Mouse (Mus musculus) right cerebral cortex, postnatal 10 days (tissue): ENCODE measurements at regions not wholly inside any gene's neighbourhood (a gene's known extent, or its start where the extent isn't known, plus 50 kb on each side); places are given as distances from the start of the nearest gene placed in this dataset.
"Not testable (repeated sequence)": the region's sequence is repeated elsewhere in the genome, so short reads cannot be mapped to it uniquely, and the experiment has no call there.

ENCODE experiments used
- DNase-seq, 2 experiments: peaks; one replicate each; pipeline ENCODE4 v3.0.0; 2021; ENCODE audit warnings: low spot score in 2 of 2

DNA sequence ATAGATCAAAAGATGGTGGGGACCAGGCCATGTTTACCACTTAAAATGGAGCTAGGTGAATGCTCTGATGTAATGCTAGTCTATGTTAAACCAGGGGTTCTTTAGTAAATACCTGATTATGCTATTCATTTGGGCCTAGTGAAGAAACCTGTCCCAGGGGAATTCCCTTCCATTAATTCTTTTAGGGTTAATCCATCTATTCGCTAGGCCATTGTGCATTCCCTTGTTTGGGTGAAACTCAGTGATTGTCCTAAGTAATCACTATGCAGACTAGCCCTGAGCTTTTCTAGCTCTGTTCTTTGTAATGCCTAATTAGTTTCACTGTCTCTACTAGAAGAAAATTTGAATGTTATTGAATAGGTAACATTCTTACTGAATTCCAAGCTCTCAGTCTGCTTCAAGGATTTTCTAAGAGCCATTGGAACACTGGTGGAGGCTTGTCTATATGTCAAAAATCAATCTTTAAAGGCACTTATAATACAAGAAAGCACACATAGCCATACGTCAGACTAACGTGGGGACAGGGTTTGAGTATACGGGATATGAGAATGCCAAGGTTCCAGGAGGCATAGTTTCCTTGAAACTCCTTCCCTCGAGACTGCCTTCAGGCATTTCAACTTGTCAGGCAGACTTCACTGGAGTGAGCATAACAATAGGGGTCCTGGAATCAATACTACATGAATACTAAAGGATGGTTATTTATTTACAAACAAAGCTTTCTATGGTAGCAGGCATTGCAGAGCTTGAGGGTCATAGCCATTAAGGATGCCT lies 266.9 kb upstream of the 4930578C19Rik start:
- DNase-seq = no peak

GRCm38 (mm10) chrX:18687216-18687615 lies 226.0 kb upstream of the 4930578C19Rik start:
- peak in 1 of 2 experiments; percentile 19 for DNase-seq

DNA sequence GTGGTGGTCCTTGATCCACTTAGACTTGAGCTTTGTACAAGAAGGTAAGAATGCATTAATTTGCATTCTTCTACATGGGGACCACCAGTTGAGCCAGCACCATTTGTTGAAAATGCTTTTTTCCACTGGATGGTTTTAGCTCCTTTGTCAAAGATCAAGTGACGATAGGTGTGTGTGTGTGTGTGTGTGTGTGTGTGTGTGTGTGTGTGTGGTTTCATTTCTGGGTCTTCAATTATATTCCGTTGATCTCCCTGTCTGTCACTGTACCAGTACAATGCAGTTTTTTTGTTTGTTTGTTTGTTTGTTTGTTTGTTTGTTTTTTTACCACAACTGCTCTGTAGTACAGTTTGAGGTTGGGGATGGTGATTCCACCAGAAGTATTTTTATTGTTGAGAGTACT lies 206.1 kb upstream of the 4930578C19Rik start:
- not testable (repeated sequence) for DNase-seq

- DNase-seq = no peak
Measured at GRCm38 (mm10) chrX:18663101-18663500, 201.9 kb upstream of the 4930578C19Rik start.

GRCm38 (mm10) chrX:18618581-18618980 lies 157.4 kb upstream of the 4930578C19Rik start:
- DNase-seq = no peak
